Mouse (Mus musculus) forebrain, postnatal 0 days (tissue): ENCODE results near the gene Nags. TPM values are rescaled to one million over a fixed set of nuclear protein-coding genes. Genes with fewer than 3 reads are reported as not detected.
A peak's percentile ranks its signal among the peaks of the same experiment; 100 is the strongest.
"Not testable (repeated sequence)": the region's sequence is repeated elsewhere in the genome, so short reads cannot be mapped to it uniquely, and the experiment has no call there.

Source experiments
- ATAC-seq: fragments of 200-750 bp; cut with Nextera tagmentation; 2 replicates; pipeline ENCODE4 v1.8.0; 2017; ENCODE audit warnings: mild to moderate bottlenecking, moderate library complexity
- DNase-seq: peaks from one replicate; pipeline ENCODE4 v3.0.0-alpha.2; 2015
- H3K27ac ChIP-seq: fragments of 300-500 bp; sonication (generic); 2 replicates; pipeline ENCODE4 v1.5.1; 2014; ENCODE audit warnings: low read depth, mild to moderate bottlenecking, antibody characterized with exemption, low read length, moderate library complexity, mixed read lengths
- H3K27me3 ChIP-seq: fragments of 300-500 bp; sonication (generic); 2 replicates; pipeline ENCODE4 v1.6.1; 2014; ENCODE audit warnings: mild to moderate bottlenecking, low read length, mixed read lengths; ENCODE audit not compliant: insufficient read depth
- H3K36me3 ChIP-seq: fragments of 300-500 bp; sonication (generic); 2 replicates; pipeline ENCODE4 v1.6.1; 2014; ENCODE audit warnings: mild to moderate bottlenecking, moderate library complexity; ENCODE audit not compliant: insufficient read depth
- H3K4me1 ChIP-seq: fragments of 300-500 bp; sonication (generic); 2 replicates; pipeline ENCODE4 v1.6.1; 2014; ENCODE audit warnings: antibody characterized with exemption; ENCODE audit not compliant: insufficient read depth
- H3K4me2 ChIP-seq: fragments of 300-500 bp; sonication (generic); 2 replicates; pipeline ENCODE4 v1.6.1; 2014; ENCODE audit warnings: low read depth, mild to moderate bottlenecking, moderate library complexity
- H3K4me3 ChIP-seq: fragments of 300-500 bp; sonication (generic); 2 replicates; pipeline ENCODE4 v1.5.1; 2014; ENCODE audit warnings: low read depth, low read length, mixed read lengths
- H3K9ac ChIP-seq: fragments of 300-500 bp; sonication (generic); 2 replicates; pipeline ENCODE4 v1.6.1; 2014; ENCODE audit warnings: mild to moderate bottlenecking
- H3K9me3 ChIP-seq: fragments of 300-500 bp; sonication (generic); 2 replicates; pipeline ENCODE4 v1.6.1; 2016; ENCODE audit warnings: low read length
- CTCF ChIP-seq: sonication (generic); IDR thresholded peaks from 2 replicates; pipeline ENCODE4 v1.5.1; 2016; ENCODE audit warnings: antibody characterized with exemption, control low read depth, low read depth
- WGBS: fragments of 180-500 bp; shearing (Covaris S2); extraction: QIAGEN DNeasy Blood & Tissue Kit; methylation state at CpG from one replicate; pipeline ENCODE4 v1.1.7; 2014; 5-methylcytosine and 5-hydroxymethylcytosine counted together
- polyA plus RNA-seq: library from polyadenylated mRNA; unstranded; fragments of >200 nt; fragmentation: Nextera tagmentation; extraction: Ambion mirVana; gene quantifications from 2 replicates; pipeline ENCODE4 v1.2.1, GENCODE M21; 2015
- total RNA-seq: library from RNA; depleted of rRNA; stranded (reverse); fragments of >200 nt; gene quantifications from 2 replicates; pipeline ENCODE4 v1.2.3, GENCODE M21; 2014

The Nags gene
- total and polyA plus RNA-seq, 2 experiments from 2014 or later: 0.14 to 0.35 TPM

DNA sequence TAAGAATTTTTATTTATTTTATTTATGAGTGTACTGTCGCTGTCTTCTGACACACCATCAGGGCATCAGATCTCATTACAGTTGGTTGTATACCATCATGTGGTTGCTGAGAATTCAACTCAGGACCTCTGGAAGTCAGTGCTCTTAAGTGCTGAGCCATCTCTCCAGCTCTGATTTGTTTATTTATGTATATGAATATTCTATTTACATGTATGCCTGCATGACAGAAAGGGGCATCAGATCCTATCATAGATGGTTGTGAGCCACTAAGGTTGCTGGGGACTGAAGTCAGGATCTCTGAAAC, 11.4 kb downstream of the Nags start:
- H3K4me3 ChIP-seq: peak overlapping the region; percentile 79; the same call in 1 of the 2 replicates
- peaks cover 19% of the 10 kb centered on the region for H3K36me3 ChIP-seq
- no peak overlapping the region for H3K9ac ChIP-seq
- no peaks in the 10 kb centered on the region for H3K27me3 ChIP-seq
- no peak for TF ChIP-seq CTCF
- H3K4me2 ChIP-seq: no peak overlapping the region; the same call in 1 of the 2 replicates
- H3K27ac ChIP-seq: no peak overlapping the region
- H3K4me1 ChIP-seq: peaks cover 5% of the 10 kb centered on the region
- ATAC-seq: no peak
- H3K9me3 ChIP-seq: no peaks in the 10 kb centered on the region
- WGBS: 15% methylated on average over 1 of the region's 1 CpGs
- DNase-seq: no peak

DNA sequence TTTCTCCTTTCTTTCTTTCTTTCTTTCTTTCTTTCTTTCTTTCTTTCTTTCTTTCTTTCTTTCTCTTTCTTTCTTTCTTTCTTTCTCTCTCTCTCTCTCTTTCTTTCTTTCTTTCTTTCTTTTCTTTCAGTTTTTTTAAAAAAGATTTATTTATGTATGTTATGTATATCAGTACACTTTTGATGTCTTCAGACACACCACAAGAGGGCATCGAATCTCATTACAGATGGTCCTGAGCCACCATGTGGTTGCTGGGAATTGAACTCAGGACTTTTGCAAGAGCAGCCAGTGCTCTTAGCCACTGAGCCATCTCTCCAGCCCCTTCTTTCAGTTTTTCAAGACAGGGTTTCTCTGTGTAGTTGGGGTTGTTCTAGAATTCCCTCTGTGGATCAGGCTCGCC, 12.7 kb downstream of the Nags start:
- peaks cover 28% of the 10 kb centered on the region for H3K36me3 ChIP-seq
- WGBS: 91% methylated on average over 2 of the region's 2 CpGs
- H3K27me3 ChIP-seq, H3K9ac ChIP-seq, H3K4me2 ChIP-seq, H3K4me3 ChIP-seq, DNase-seq, H3K9me3 ChIP-seq, H3K27ac ChIP-seq, ATAC-seq, H3K4me1 ChIP-seq: not testable (repeated sequence)

- 69% methylated on average over 5 of the region's 5 CpGs for whole genome bisulfite sequencing
- H3K4me1 ChIP-seq: peaks cover 5% of the 10 kb centered on the region
- TF ChIP-seq CTCF: no peak
- H3K4me2 ChIP-seq: no peak overlapping the region
- H3K9me3 ChIP-seq: no peaks in the 10 kb centered on the region
- ATAC-seq: no peak
- H3K36me3 ChIP-seq: peaks cover 25% of the 10 kb centered on the region
- H3K27me3 ChIP-seq: no peaks in the 10 kb centered on the region
- H3K4me3 ChIP-seq: no peak overlapping the region
- H3K9ac ChIP-seq: no peak overlapping the region
- H3K27ac ChIP-seq: no peak overlapping the region
- DNase-seq: no peak
Observed at GRCm38 (mm10) chr11:102159781-102160180, 14.5 kb downstream of the Nags start.

- 71% methylated on average over 6 of the region's 6 CpGs for WGBS
- TF ChIP-seq CTCF: no peak
- no peak overlapping the region for H3K27ac ChIP-seq
- DNase-seq: no peak
- no peaks in the 10 kb centered on the region for H3K9me3 ChIP-seq
- ATAC-seq: peak; percentile 55
- H3K4me3 ChIP-seq: no peak overlapping the region
- H3K36me3 ChIP-seq: peaks cover 56% of the 10 kb centered on the region
- H3K27me3 ChIP-seq: no peaks in the 10 kb centered on the region
- H3K4me1 ChIP-seq: no peaks in the 10 kb centered on the region
- no peak overlapping the region for H3K4me2 ChIP-seq
- H3K9ac ChIP-seq: no peak overlapping the region
Observed at GRCm38 (mm10) chr11:102165971-102166722, 20.8 kb downstream of the Nags start.

DNA sequence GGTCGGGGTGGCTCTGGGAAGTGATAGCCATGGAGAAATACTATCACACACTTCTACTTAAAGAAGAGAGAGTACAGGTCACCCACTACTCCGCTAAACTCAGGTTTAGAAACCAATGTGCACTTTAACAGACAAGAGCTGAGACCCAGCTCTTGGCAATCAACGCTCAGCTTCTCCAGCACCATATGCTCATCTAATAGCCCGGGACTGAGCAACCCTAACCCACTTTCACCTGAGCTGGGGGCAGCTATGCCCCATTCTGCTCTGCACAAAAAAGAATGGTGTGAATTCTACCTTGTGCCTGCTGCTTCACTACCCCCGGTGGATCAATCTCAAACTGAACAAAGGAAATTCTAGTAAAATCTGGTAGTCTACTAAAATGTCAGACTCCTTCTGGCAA, 22.2 kb downstream of the Nags start:
- no peak overlapping the region for H3K27ac ChIP-seq
- H3K4me2 ChIP-seq: no peak overlapping the region
- H3K4me3 ChIP-seq: no peak overlapping the region

GRCm38 (mm10) chr11:102168689-102169088, 23.4 kb downstream of the Nags start:
- no peak overlapping the region for H3K4me3 ChIP-seq
- H3K27me3 ChIP-seq: no peaks in the 10 kb centered on the region
- no peak for TF ChIP-seq CTCF
- no peak overlapping the region for H3K9ac ChIP-seq
- no peaks in the 10 kb centered on the region for H3K9me3 ChIP-seq
- no peaks in the 10 kb centered on the region for H3K4me1 ChIP-seq
- H3K27ac ChIP-seq: no peak overlapping the region
- H3K36me3 ChIP-seq: peaks cover 42% of the 10 kb centered on the region
- no peak overlapping the region for H3K4me2 ChIP-seq
- DNase-seq: no peak
- WGBS: 83% methylated on average over 5 of the region's 5 CpGs
- no peak for ATAC-seq

More for the DNA sequence above, 22.2 kb downstream of the Nags start:
- Histone ChIP-seq H3K36me3 (peaks cover 49% of the 10 kb centered on the region), H3K9me3 (no peaks in the 10 kb centered on the region), H3K4me1 (no peaks in the 10 kb centered on the region), H3K9ac (no peak overlapping the region), H3K27me3 (no peaks in the 10 kb centered on the region)
- ATAC-seq: no peak
- DNase-seq: no peak
- TF ChIP-seq CTCF: no peak
- WGBS: 80% methylated on average over 5 of the region's 5 CpGs

DNA sequence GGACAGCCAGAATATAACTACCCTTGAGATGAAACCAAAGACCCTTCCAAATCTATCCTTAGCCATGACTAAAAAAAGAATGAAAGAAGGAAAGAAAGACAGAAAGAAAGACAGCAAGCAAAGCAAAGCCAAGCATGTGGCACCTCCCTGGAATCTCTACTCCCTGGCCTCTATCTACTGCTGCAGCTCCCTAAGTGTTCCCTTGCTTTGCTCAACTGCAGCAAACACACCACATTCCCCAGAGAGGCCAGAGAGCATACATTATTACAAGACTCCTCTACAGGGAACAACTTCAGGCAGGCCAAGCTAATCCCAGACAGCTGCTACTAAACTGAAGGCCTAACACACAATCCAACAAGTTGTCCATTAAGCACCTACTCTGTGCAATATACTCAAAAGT, 34.5 kb downstream of the Nags start:
- 0 out of 2 replicates have a peak, but pooled peaks cover 8% of the 10 kb centered on the region for H3K4me1 ChIP-seq
- H3K27me3 ChIP-seq: no peaks in the 10 kb centered on the region
- no peak overlapping the region for H3K9ac ChIP-seq
- no peak overlapping the region for H3K4me3 ChIP-seq
- H3K4me2 ChIP-seq: no peak overlapping the region
- H3K36me3 ChIP-seq: peaks cover 45% of the 10 kb centered on the region
- no peak overlapping the region for H3K27ac ChIP-seq
- H3K9me3 ChIP-seq: no peaks in the 10 kb centered on the region
- DNase-seq (no peak), ATAC-seq (no peak)
- TF ChIP-seq CTCF: no peak
